Mouse (Mus musculus) thymus, postnatal 36 days (tissue): ENCODE results near the gene Gabarapl2.
A peak's percentile ranks its signal among the peaks of the same experiment; 100 is the strongest.

Experiments used
- DNase-seq, 2 experiments: peaks; one replicate each; pipeline ENCODE4 v3.0.0; 2022; ENCODE audit warnings: mixed read lengths in 2 of 2

Gene Gabarapl2

GRCm38 (mm10) chr8:111968541-111968940 is 28.0 kb downstream of the Gabarapl2 start:
- no peak for DNase-seq

- no peak for DNase-seq
These were observed 28.5 kb downstream of the Gabarapl2 start for GRCm38 (mm10) chr8:111968991-111969390.

- no peak for DNase-seq
These were observed 33.6 kb downstream of the Gabarapl2 start for GRCm38 (mm10) chr8:111974138-111974537.

GRCm38 (mm10) chr8:111975706-111976105 is 35.2 kb downstream of the Gabarapl2 start:
- DNase-seq = no peak

GRCm38 (mm10) chr8:111976326-111976725 is 35.8 kb downstream of the Gabarapl2 start:
- peak; percentile 52 to 62 for DNase-seq

GRCm38 (mm10) chr8:111978147-111978546 is 37.6 kb downstream of the Gabarapl2 start:
- DNase-seq = no peak

GRCm38 (mm10) chr8:111982116-111982515 is 41.6 kb downstream of the Gabarapl2 start:
- peak; percentile 36 to 38 for DNase-seq

- DNase-seq = no peak
These were observed 44.0 kb downstream of the Gabarapl2 start for GRCm38 (mm10) chr8:111984511-111984910.

GRCm38 (mm10) chr8:111989911-111990310 is 49.4 kb downstream of the Gabarapl2 start:
- peak; percentile 60 to 68 for DNase-seq

- DNase-seq = no peak
These were observed 50.8 kb downstream of the Gabarapl2 start for GRCm38 (mm10) chr8:111991278-111991677.

GRCm38 (mm10) chr8:111992013-111992702 is 51.7 kb downstream of the Gabarapl2 start, which contains the start of gene Adat1:
Gene Adat1 (minus strand): TSS chr8:111992302.
- DNase-seq = peak; percentile 81 to 86

- no peak for DNase-seq
These were observed 52.2 kb downstream of the Gabarapl2 start for GRCm38 (mm10) chr8:111992703-111993039.
